Mouse (Mus musculus): ENCODE measurements around the gene Rrm1. TPM values are rescaled to one million over a fixed set of nuclear protein-coding genes. Genes with fewer than 3 reads are reported as not detected.

Gene Rrm1
- total RNA-seq, 2 experiments from 2014 or later: 24.8 to 25.0 TPM

- intact Hi-C loops (cut with DNase I): loop anchor here (10.0 kb wide), 1 partner anchor 118 kb away; the partner anchor contains the start of gene Olfr554
- peak; percentile 78 for DNase-seq
These were observed 75.0 kb downstream of the Rrm1 start for GRCm38 (mm10) chr7:102516261-102517050.

GRCm38 (mm10) chr7:102517051-102517335 is 75.5 kb downstream of the Rrm1 start:
- peak; percentile 61 for DNase-seq
- intact Hi-C loops (cut with DNase I): loop anchor here (10.0 kb wide), 1 partner anchor 118 kb away; the partner anchor contains the start of gene Olfr554

Other genes with a start within 250 kb of the Rrm1 start
- gene Nup98, start 231.5 kb upstream of the Rrm1 start, total RNA-seq (2021): 10 to 100 TPM; 39.4 to 41.2 TPM
- gene Pgap2, start 231.5 kb upstream of the Rrm1 start, total RNA-seq (2021): 10 to 100 TPM; 36.7 to 39.0 TPM
- gene Rhog, start 185.6 kb upstream of the Rrm1 start, total RNA-seq (2021): 10 to 100 TPM; 11.3 to 12.3 TPM
- 10 to 100 TPM; 43.5 to 45.7 TPM for gene Stim1, start 173.9 kb upstream of the Rrm1 start, total RNA-seq (2021)
- not detected for gene Olfr543, start 40.0 kb downstream of the Rrm1 start, total RNA-seq (2021)
- gene Olfr544, start 46.6 kb downstream of the Rrm1 start, total RNA-seq (2021): not detected
- not detected for gene Olfr545, start 57.9 kb downstream of the Rrm1 start, total RNA-seq (2021)
- not detected for gene Olfr547, start 93.1 kb downstream of the Rrm1 start, total RNA-seq (2021)
- not detected for gene Olfr548-ps1, start 99.2 kb downstream of the Rrm1 start, total RNA-seq (2021)
- not detected for gene Olfr549, start 108.2 kb downstream of the Rrm1 start, total RNA-seq (2021)
- 1 to 10 TPM; 1.9 to 2.3 TPM for gene Trim21, start 123.8 kb downstream of the Rrm1 start, total RNA-seq (2021)
- under 1 TPM in 1 of 2 experiments, not detected in 1; 0.08 TPM for gene Olfr550, start 129.7 kb downstream of the Rrm1 start, total RNA-seq (2021)
- not detected for gene Olfr551, start 150.2 kb downstream of the Rrm1 start, total RNA-seq (2021)
- gene Olfr552, start 156.1 kb downstream of the Rrm1 start, total RNA-seq (2021): not detected
- not detected for gene Olfr553, start 176.5 kb downstream of the Rrm1 start, total RNA-seq (2021)
- not detected for gene Olfr554, start 196.7 kb downstream of the Rrm1 start, total RNA-seq (2021)
- not detected for gene Olfr555, start 217.1 kb downstream of the Rrm1 start, total RNA-seq (2021)
- gene Olfr556, start 223.2 kb downstream of the Rrm1 start, total RNA-seq (2021): not detected
- 1 to 10 TPM; 5.9 to 6.1 TPM for gene Trim68, start 245.6 kb downstream of the Rrm1 start, total RNA-seq (2021)